Mouse (Mus musculus): ENCODE measurements around the gene Gps2. TPM values are rescaled to one million over a fixed set of nuclear protein-coding genes. Genes with fewer than 3 reads are reported as not detected.
A peak's percentile ranks its signal among the peaks of the same experiment; 100 is the strongest.

Gps2 gene
- total RNA-seq, 2 experiments from 2014 or later: 60.0 to 67.0 TPM

DNA sequence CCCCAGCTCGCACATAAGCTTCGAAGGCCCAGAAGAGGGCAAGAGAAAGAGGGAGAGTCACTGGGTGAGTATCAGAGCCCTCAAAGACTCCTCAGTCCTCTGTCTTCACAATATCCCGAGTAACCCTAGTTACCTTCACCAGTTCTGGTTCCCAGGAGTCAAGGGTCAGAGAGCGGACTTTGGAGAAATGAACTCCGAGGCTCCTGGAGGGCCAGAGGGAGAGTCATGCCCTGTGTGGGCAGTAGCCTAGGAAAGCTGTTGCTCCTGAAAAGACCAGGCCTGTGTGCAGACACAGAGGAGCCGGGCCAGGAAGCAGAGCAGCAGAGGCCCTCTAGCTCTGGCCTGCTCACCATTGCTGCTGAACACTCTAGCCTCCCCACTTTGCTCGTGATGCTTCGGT is 29.0 kb upstream of the Gps2 start:
- DNase-seq (ENCODE audit: low spot score in 2 of 2): no peak

DNA sequence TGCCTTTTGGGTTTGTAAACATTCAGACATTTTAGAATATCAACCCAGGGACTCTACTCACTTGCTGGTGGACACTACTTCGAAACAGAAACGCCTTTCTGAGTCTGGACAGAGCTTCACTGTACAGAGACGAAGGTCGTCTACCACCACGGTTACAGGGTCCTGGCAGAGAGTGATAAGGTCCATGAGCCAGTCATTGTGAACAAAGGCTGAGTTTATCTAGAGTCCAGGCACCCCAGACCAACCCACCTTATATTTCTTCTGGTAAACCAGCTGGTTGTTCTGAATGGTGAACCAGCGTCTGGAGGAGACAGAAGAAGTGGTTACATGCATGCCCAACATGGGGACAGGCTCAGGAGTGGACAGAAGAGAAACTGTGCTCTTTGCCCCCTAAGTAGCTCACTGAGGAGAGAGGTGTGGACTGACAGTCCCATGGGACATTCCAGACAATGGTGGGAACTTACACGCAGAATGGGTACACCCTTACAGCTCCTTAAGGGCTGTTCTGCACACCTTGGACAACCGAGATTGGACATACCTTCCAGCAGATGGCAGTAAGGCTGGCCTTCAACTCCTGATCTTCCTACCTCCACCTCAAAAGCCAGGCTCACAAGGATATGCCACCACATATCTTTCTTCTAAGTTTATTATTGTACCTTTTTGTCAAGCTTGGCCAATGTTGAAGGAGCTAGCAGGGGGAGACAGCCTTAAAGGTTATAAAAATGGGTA is 26.6 kb upstream of the Gps2 start:
- DNase-seq (ENCODE audit: low spot score in 2 of 2): no peak

DNA sequence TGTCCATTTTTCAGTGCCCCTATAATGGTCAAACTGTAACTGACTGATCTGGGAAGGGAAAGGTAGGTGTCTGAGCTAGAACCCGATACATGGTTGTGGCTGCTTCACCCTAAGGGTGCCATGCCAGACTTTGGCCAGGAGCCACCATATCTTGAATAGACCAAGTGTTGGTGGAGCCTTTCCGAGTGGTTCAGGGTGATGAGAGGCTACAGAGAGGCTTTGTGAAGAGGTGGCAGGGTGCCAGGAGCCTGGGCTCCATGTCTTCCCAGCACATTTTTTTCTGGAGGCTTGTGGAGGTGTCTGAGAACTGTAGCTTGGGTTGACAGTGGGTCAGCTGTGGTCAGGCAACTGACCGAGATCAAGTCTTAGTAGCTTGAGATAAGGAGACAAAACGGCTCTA is 22.2 kb upstream of the Gps2 start:
- no peak for DNase-seq (ENCODE audit: low spot score in 2 of 2)

DNA sequence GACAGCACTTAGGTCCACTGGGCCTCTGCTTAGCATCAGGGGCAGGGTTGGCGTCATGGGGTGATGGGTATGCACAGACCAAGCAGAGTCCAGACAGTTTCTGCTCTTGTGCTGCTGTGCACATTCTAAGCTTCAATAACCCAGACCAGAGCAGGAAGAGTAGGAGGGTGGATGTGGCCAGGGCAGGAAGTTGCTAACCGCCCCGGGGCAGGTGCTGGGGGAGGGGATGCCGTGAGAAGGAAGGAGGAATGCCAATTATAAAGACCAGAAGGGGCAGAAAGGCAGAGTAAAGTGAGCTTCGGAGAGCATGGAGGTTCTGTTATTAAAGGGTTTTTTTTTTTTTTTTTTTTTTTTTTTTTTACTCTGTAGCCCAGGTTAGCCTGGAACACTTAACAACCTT is 19.0 kb upstream of the Gps2 start:
- DNase-seq (ENCODE audit: low spot score in 2 of 2): no peak

DNA sequence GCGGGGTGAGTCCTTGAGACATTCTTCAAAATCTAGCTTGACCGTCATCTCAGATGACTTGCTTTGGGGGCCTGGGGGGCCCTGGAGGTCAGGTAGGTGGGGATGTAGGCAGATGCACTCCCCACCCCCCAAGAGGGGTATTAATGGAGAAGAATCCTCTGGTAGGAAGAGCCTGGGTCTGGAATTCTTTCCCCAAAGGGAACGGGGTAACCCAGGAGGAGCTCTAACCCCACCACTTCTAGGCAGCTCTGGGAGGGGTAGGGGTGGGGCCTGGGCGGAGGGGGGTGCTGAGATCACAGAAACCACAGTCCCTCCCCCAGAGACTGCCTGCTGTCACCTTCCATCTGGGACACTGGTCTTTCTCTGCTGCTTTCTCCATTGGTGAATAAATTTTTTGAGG is 18.4 kb upstream of the Gps2 start, which contains the start of gene Acap1:
Gene Acap1 (minus strand): TSS at position 249 of the 400 bp plus-strand sequence.
- DNase-seq (ENCODE audit: low spot score in 2 of 2): no peak

DNA sequence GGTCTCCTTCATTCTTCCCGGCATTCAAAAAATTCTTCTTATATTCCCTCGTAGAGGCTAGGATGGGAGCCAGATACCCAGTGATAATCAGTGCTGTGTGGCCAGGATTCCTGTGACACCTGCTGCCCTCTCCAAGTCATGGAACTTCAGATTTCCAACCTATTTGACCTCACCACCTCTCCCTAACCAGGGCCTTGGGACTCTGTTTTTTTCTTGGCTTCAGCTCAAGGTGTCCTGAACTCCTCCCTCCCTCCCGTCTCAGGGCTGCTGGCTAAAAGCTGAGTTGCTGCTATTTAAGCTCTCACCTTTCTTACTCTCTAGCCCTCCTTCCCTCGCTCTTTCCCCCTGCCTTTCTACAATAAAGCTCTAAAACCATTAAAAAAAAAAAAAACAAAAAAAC is 13.8 kb upstream of the Gps2 start:
- DNase-seq (ENCODE audit: low spot score in 2 of 2): no peak

DNA sequence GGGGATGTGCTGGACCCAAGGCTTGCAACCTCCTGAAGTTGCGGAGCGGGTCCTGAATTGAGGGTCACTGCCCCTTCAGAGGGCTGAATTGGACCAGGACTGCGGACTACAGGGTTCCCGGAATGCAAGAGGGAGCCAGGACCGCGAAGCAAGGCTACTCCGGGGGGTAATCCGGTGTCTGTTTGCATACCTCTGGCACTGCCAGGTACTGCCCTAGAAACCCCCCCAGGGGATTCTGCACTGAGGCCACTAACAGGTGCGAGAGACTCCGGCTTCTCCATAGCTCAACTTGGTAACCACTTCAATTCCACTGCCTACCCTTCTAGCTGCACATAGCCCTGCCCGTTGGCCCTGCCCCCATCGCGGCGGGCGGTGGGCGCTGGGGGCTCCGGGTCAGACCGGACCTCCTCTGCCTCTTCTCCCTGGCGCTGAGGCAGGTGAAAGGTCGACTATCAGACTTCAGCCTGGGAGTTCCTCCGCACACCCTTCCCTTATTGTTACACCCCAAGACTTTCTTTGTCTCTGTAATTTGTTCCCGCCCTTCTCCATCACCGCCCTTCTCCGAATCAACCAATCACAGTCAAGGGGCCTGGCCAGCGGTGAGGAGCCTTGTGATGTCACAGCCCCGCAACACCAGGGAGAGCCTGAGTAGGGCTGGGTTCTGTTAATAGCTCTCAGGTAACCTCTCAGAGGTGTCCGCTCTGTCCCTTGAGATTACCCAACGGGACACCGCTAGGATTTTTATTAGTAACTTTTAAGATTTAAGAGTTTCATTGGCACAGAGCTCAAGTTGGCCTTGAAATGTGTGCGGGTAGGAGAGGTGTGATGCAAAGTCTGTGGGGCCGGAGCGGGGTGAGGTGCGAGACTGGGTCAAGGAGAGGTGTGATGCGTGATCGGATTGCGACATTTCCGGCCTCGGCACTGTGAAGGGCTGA is 12.9 kb upstream of the Gps2 start, which contains the start of the genes 2810408A11Rik and Neurl4:
Gene 2810408A11Rik (minus strand): TSS at position 517 of the 935 bp plus-strand sequence.
Gene Neurl4 (plus strand): TSS at position 602 of the 935 bp plus-strand sequence.
- DNase-seq (ENCODE audit: low spot score in 2 of 2): peak; percentile 47 to 78

DNA sequence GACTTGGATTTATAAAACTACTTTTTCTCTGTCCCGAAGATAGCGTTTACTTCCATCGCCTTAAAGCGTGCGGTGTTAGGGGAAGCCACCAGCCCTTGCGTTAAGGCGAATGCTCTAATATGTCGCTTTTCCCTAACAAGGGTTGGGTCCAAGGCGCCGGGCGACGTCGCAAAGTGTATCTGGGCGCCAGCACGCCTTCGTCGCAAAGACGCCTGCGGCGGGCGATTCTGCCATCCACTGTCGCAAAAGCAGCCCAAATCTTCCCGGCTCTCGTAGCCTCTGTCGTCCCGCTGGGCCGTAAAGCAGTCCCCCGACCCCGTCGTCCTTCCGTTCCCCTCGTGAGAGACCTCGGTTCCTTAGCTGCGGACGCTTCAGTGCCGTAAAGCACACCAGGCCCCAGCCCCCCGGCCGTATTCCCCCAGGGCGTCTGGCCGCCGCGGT is 12.3 kb upstream of the Gps2 start:
- DNase-seq (ENCODE audit: low spot score in 2 of 2): peak; percentile 68 to 87

DNA sequence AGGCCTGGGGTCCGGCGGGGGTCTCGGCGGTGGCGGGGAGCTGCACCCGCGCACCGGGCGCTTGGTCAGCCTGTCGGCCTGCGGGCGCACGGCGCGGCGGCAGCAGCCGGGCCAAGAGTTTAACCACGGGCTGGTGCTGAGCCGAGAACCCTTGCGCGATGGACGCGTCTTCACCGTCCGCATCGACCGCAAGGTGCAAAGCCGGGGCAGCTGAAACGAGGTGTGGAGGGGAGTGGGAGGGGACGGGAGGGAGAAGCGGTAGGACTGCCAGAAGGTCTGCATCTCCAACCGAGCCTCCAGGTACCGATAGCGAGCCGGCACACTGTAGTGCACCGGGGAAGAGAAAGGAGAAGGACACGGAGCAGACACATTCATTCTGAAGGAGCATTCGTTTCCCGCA is 11.7 kb upstream of the Gps2 start:
- DNase-seq (ENCODE audit: low spot score in 2 of 2): no peak

DNA sequence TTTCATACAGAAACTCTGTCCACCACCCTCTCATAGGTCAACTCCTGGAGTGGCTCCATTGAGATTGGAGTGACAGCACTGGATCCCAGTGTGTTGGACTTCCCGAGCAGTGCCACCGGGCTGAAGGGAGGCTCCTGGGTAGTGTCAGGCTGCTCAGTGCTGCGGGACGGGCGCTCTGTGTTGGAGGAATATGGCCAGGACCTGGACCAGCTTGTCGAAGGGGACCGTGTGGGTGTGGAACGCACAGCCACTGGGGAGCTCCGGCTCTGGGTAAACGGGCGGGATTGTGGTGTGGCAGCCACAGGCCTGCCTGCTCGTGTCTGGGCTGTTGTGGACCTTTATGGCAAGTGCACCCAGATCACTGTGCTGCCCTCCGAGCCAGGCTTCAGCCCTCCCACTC is 10.7 kb upstream of the Gps2 start:
- no peak for DNase-seq (ENCODE audit: low spot score in 2 of 2)

DNA sequence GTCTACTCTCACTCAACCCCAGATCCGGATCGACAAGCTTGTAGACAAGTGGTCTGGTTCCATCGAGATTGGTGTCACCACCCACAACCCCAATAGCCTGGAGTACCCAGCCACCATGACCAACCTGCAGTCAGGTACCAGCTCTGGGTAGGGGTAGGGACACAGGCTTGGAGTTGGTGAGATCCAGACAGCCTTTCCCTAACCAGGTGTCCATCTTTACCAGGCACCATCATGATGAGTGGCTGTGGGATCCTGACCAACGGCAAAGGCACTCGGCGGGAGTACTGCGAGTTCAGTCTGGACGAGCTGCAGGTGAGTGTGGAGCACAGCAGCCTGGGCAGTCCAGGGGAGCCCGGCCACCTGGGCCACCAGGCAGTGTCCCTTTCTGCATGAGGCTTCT is 9.4 kb upstream of the Gps2 start:
- no peak for DNase-seq (ENCODE audit: low spot score in 2 of 2)

DNA sequence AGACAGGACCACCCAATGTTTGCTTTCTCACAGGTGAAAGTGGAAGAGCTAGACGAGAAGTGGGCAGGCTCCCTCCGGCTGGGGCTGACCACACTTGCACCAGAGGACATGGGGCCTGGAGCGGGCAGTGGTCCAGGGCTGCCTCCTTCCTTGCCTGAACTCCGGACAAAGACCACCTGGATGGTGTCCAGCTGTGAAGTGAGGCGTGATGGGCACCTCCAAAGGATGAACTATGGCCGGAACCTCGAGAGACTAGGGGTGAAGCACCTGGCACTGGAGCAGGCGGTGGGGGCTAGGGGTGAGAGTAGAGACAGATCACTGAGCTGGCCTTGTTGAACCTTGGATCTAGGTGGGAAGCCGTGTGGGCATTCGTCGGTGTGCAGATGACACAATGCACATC is 5.0 kb upstream of the Gps2 start:
- DNase-seq (ENCODE audit: low spot score in 2 of 2): no peak

DNA sequence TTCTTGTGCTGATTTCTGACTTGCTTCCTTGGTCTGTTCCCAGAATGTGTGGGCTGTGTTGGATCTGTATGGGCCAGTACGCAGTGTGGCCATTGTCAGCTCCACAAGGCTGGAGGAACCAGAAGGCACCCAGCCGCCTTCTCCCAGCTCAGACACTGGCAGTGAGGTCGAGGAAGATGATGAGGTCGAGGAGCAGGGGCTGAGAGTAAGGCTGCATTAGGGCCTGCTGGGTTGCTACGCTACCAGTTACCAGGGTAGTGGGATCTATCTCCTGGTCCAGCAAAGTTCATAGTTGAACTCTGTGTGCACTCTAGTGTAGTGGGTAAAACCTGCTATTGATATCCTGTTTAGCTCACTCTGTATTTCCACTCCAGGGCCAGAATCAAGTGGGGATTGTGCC is 4.5 kb upstream of the Gps2 start:
- no peak for DNase-seq (ENCODE audit: low spot score in 2 of 2)

DNA sequence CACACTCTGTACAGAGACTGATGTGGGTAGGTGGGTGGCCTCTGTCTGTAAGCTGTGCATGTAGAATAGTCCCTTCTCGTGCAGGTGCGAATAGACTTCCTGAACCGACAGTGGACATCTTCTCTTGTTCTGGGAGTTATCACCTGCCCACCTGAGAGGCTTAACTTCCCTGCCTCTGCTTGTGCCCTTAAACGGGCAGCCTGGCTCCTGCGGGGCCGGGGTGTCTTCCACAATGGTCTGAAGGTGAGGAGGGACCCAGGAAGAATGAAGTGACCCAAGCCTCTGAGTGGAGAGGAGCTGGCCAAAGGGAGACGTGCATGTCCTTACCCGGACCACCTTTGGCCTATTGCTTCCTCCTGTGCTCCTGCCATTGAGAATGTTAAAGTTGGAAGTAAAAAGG is 3.5 kb upstream of the Gps2 start:
- no peak for DNase-seq (ENCODE audit: low spot score in 2 of 2)

DNA sequence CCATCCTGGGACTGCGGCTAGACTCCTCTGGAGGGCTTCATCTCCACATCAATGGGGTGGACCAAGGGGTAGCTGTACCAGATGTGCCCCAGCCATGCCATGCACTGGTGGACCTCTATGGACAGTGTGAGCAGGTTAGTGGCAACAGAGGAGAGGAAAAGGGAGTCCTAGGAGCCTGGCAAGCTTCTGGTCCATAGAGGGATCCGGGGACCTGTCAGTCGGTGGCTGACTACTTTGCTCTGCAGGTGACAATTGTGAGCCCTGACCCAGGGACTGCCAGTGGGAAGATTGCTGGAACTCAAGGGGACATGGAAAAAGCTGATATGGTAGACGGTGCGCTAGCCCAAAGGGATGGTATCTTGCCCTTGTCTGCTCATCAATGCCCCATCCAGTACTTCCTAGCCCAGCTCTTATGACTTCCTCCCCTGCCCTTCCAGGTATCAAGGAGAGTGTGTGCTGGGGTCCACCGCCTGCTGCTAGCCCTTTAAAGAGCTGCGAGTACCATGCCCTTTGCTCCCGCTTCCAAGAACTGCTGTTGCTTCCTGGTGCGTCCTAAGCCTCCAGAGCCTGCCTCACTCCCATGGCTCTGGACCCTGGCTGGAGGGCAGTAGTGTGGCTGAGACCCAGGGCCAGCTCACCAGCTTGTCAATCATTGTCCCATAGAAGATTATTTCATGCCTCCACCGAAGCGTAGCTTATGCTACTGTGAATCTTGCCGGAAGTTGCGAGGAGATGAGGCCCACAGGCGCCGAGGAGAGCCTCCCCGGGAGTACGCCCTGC is 2.7 kb upstream of the Gps2 start:
- DNase-seq (ENCODE audit: low spot score in 2 of 2): no peak

DNA sequence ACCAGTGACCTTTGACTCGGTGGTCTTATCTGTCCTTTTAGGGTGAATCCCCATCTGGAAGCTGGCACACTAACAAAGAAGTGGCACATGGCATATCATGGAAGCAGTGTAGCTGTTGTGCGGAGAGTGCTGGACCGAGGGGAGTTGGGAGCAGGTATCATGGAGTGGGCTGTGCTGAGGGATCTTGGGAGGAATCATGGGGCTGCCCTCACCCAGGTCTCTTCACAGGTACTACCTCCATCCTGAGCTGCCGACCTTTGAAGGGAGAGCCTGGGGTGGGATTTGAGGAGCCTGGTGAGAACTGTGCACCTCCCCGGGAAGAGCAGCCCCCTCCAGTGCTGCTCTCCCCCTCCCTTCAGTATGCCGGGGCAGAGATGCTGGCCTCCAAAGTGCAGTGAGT is 2.0 kb upstream of the Gps2 start:
- DNase-seq (ENCODE audit: low spot score in 2 of 2): no peak

DNA sequence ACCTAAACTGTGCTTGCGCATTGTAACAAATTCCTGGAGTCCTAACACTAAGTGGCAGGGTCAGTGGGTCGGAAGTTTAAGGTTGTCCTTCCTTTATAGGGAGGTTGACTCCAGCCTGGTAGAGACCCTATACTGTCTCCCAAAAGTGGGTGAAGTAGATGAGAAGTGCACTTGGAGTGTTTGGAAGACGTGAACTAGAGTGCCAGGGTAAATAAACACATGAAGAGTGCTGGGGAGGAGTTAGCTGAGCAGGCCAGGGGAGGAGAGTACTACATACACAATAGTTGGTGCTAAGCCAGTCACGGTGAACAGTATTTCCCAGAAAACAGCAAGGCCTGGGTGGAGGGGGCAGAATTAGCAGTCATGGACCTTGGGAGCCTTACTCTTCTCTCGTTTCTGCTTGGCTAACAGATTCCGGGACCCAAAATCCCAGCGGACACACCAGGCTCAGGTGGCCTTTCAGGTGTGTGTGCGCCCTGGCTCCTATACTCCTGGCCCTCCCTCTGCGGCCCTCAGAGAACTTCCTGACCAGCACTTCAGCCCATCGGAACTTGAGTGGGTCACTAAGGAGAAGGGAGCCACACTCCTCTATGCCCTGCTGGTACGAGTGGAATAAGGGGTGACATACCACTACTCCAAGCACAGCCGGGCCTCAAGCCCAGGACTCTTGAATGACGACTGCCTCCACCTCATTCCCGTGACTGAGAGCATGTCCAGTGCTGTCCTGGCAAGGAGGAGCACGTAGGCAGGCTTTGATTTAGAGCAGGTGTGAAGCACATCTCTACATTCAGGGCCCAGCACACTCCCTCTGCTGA is 765 bp upstream of the Gps2 start:
- no peak for DNase-seq (ENCODE audit: low spot score in 2 of 2)

DNA sequence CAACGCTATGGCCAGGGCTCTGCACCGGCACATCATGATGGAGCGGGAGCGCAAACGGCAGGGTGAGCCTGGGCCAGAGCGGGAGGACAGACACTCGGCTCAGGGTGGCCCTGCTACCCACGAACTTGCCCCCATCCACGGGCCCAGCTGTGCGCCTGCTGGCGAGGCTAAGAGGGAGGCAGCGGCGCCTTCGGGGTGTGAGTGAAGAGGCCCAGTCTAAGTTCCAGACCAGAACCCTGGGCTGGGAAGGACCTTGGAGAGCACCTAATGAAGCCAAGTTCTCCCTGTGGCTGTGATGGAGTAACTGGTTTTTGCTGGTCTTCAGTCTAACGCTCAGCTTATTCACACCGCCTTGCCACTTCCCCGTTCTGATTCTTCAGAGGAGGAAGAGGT is 680 bp downstream of the Gps2 start:
- no peak for DNase-seq (ENCODE audit: low spot score in 2 of 2)

DNA sequence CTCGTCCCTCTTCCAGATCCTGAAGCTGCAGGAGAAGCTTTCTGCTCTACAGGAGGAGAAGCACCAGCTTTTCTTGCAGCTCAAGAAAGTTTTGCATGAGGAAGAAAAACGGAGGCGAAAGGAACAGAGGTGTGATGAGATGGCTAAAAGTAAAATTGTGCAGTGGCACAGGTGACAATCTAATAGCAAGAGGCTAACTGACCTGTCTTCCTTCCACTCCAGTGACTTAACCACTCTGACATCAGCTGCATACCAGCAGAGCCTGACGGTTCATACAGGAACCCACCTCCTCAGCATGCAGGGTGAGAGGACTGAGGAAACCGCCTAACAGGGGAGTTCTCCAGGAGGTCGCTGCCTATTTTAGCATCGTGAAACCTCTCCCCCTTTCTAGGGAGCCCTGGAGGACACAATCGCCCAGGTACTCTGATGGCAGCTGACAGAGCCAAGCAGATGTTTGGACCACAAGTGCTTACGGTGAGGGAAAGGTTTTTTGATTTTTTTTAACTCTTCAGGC is 1.3 kb downstream of the Gps2 start:
- DNase-seq (ENCODE audit: low spot score in 2 of 2): no peak
